Mouse (Mus musculus): ENCODE measurements around the gene C87414. TPM values are rescaled to one million over a fixed set of nuclear protein-coding genes. Genes with fewer than 3 reads are reported as not detected.
"Not testable (repeated sequence)": the region's sequence is repeated elsewhere in the genome, so short reads cannot be mapped to it uniquely, and the experiment has no call there.

C87414 gene
- not detected in 2 replicates for polyA plus RNA-seq (2012; rRNA removed)
- polyA plus RNA-seq (2014; fragmentation: Nextera tagmentation; extraction: Ambion mirVana): not detected in 2 replicates

DNA sequence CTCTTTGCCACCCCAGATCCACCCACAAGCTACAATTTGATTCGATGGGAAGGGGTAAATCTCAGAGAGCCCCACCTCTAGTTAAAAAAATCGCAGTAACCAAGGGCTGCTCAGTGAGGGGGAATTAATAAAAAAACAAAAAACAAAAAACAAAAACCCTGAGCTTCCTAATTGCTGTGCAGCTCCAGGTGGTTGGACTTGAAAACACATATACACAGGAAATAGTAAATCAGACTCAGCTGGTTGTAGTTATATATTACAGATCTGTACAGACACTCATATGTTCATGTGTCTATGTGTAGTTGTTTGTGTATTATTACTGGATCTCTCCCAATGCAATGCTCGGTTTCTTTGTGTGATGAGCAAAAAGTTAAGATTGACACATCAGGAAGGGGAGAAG is at the start of gene C87414:
TSS of gene C87414 (minus strand) at position 101 of the 400 bp plus-strand sequence.
- WGBS: no CpG with 5 or more reads among the region's 3 CpGs
- not testable (repeated sequence) for H3K27me3 ChIP-seq (ENCODE audit: control insufficient read depth, insufficient read depth, low read length); DNase-seq (ENCODE audit: low spot score); H3K4me3 ChIP-seq (replicated peaks; ENCODE audit: low read length); H3K4me2 ChIP-seq (replicated peaks; ENCODE audit: low read depth, low read length, severe bottlenecking); H3K9me3 ChIP-seq (ENCODE audit: control insufficient read depth, low read length); H3K36me3 ChIP-seq (ENCODE audit: control insufficient read depth, insufficient read depth, low read length); H3K27ac ChIP-seq (replicated peaks; ENCODE audit: low read depth, low read length); ATAC-seq (ENCODE audit: low FRiP score, low read depth); H3K4me1 ChIP-seq (ENCODE audit: control insufficient read depth, insufficient read depth, low read length); H3K9ac ChIP-seq (ENCODE audit: low read depth, low read length, severe bottlenecking)

- WGBS: 72% methylated on average over 3 of the region's 3 CpGs
- H3K9ac ChIP-seq (ENCODE audit: low read depth, low read length, severe bottlenecking); DNase-seq (ENCODE audit: low spot score); H3K4me1 ChIP-seq (ENCODE audit: control insufficient read depth, insufficient read depth, low read length); H3K27me3 ChIP-seq (ENCODE audit: control insufficient read depth, insufficient read depth, low read length); H3K4me2 ChIP-seq (replicated peaks; ENCODE audit: low read depth, low read length, severe bottlenecking); ATAC-seq (ENCODE audit: low FRiP score, low read depth); H3K9me3 ChIP-seq (ENCODE audit: control insufficient read depth, low read length); H3K36me3 ChIP-seq (ENCODE audit: control insufficient read depth, insufficient read depth, low read length); H3K4me3 ChIP-seq (replicated peaks; ENCODE audit: low read length); H3K27ac ChIP-seq (replicated peaks; ENCODE audit: low read depth, low read length): not testable (repeated sequence)
Measured at GRCm38 (mm10) chr5:93684661-93685060, 13.3 kb upstream of the C87414 start.

Other genes starting within 250 kb of the C87414 start
- gene Gm16427, start 131.4 kb downstream of the C87414 start, polyA plus RNA-seq (2012; rRNA removed): not detected in 2 replicates
- gene Gm16427, start 131.4 kb downstream of the C87414 start, polyA plus RNA-seq (2014; fragmentation: Nextera tagmentation; extraction: Ambion mirVana): not detected in 2 replicates
- gene Gm7792, start 172.2 kb upstream of the C87414 start, polyA plus RNA-seq (2012; rRNA removed): not detected in 2 replicates
- gene Gm7792, start 172.2 kb upstream of the C87414 start, polyA plus RNA-seq (2014; fragmentation: Nextera tagmentation; extraction: Ambion mirVana): not detected in 2 replicates